ENCODE assay signal across 8 mouse cellular contexts in genomic region chr11:120311561-120311960, GRCm38 (mm10). TPM values are rescaled to one million over a fixed set of nuclear protein-coding genes. Genes with fewer than 3 reads are reported as not detected.
DNase-seq lines count a peak whose midpoint lies in the region; ATAC-seq lines count a peak whose summit lies in the region.
"Had no signal": no experiment of that assay in that cellular context is flagged by ENCODE, and none has a peak within 500 bp of the region (broad histone marks: within the 10 kb centered on the region; RNA-seq: fewer than 3 reads in every experiment).

No protein-coding gene starts in this region.

- DNase-seq in neural tube, embryonic 11.5 days (ENCODE audit: low spot score): no peak
- no peak for DNase-seq in neural tube, embryonic 10.5 days (ENCODE audit: extremely low spot score, low spot score)
- DNase-seq in forebrain, embryonic 14.5 days (ENCODE audit: low spot score): no peak
- DNase-seq in midbrain, embryonic 14.5 days: no peak
- no peak for DNase-seq in left cerebral cortex, adult 18-20 months (ENCODE audit: low spot score in 2 of 2)
- no peak for DNase-seq in ovary, postnatal 14 days (ENCODE audit: low spot score)

- H3K4me1 ChIP-seq in neural tube, embryonic 11.5 days (ENCODE audit: control insufficient read depth, insufficient read depth, low read length): peaks cover 29% of the 10 kb centered on the region
- H3K4me1 ChIP-seq in forebrain, embryonic 14.5 days (ENCODE audit: control insufficient read depth, insufficient read depth, low read length): peaks cover 27% of the 10 kb centered on the region
- peaks cover 48% of the 10 kb centered on the region for H3K4me1 ChIP-seq in limb, embryonic 13.5 days
- H3K4me1 ChIP-seq in midbrain, embryonic 14.5 days (ENCODE audit: control insufficient read depth, insufficient read depth, low read length): peaks cover 43% of the 10 kb centered on the region

- H3K9ac ChIP-seq in neural tube, embryonic 11.5 days (ENCODE audit: low read length): peak overlapping the region; percentile 78
- H3K9ac ChIP-seq in forebrain, embryonic 14.5 days (ENCODE audit: low read length): peak overlapping the region; percentile 70
- peak overlapping the region; percentile 74 for H3K9ac ChIP-seq in limb, embryonic 13.5 days
- H3K9ac ChIP-seq in midbrain, embryonic 14.5 days (replicated peaks; ENCODE audit: low read length): peak overlapping the region; percentile 60; the same call in 1 of the 2 replicates

- peak overlapping the region; percentile 37 for H3K4me3 ChIP-seq in neural tube, embryonic 11.5 days (ENCODE audit: low read depth, low read length)
- no peak overlapping the region for H3K4me3 ChIP-seq in forebrain, embryonic 14.5 days (ENCODE audit: low read depth, low read length)
- peak overlapping the region; percentile 44 for H3K4me3 ChIP-seq in limb, embryonic 13.5 days
- peak overlapping the region; percentile 38 for H3K4me3 ChIP-seq in midbrain, embryonic 14.5 days (replicated peaks; ENCODE audit: low read depth, low read length)

- H3K9me3 ChIP-seq in neural tube, embryonic 11.5 days (ENCODE audit: control insufficient read depth, low read length): no peaks in the 10 kb centered on the region
- no peaks in the 10 kb centered on the region for H3K9me3 ChIP-seq in forebrain, embryonic 14.5 days (replicated peaks; ENCODE audit: control insufficient read depth, low read length)
- no peaks in the 10 kb centered on the region for H3K9me3 ChIP-seq in limb, embryonic 13.5 days
- H3K9me3 ChIP-seq in midbrain, embryonic 14.5 days (ENCODE audit: control insufficient read depth, low read length): no peaks in the 10 kb centered on the region

- no peak for ATAC-seq in neural tube, embryonic 11.5 days (ENCODE audit: insufficient read depth, low FRiP score, low TSS enrichment)
- ATAC-seq in forebrain, embryonic 14.5 days: no peak
- no peak for ATAC-seq in limb, embryonic 13.5 days (ENCODE audit: low FRiP score, low read depth)
- ATAC-seq in midbrain, embryonic 14.5 days (ENCODE audit: low FRiP score, low TSS enrichment): no peak

- 40% methylated on average over 10 of the region's 10 CpGs for WGBS in neural tube, embryonic 11.5 days
- 55% methylated on average over 10 of the region's 10 CpGs for WGBS in forebrain, embryonic 14.5 days
- 35% methylated on average over 10 of the region's 10 CpGs for WGBS in limb, embryonic 13.5 days
- WGBS in midbrain, embryonic 14.5 days: 56% methylated on average over 10 of the region's 10 CpGs

- peaks cover 5% of the 10 kb centered on the region; the same call in 1 of the 2 replicates for H3K27me3 ChIP-seq in neural tube, embryonic 11.5 days (ENCODE audit: control insufficient read depth, insufficient read depth, low read length)
- no peaks in the 10 kb centered on the region for H3K27me3 ChIP-seq in forebrain, embryonic 14.5 days (replicated peaks; ENCODE audit: control insufficient read depth, insufficient read depth, low read length)
- H3K27me3 ChIP-seq in limb, embryonic 13.5 days: peaks cover 4% of the 10 kb centered on the region; the same call in 1 of the 2 replicates
- H3K27me3 ChIP-seq in midbrain, embryonic 14.5 days (ENCODE audit: control insufficient read depth, insufficient read depth, low read length): no peaks in the 10 kb centered on the region

- peak overlapping the region; percentile 84 for H3K4me2 ChIP-seq in neural tube, embryonic 11.5 days (ENCODE audit: low read depth)
- peak overlapping the region; percentile 83 for H3K4me2 ChIP-seq in forebrain, embryonic 14.5 days (ENCODE audit: low read length)
- peak overlapping the region; percentile 77 for H3K4me2 ChIP-seq in limb, embryonic 13.5 days (replicated peaks)
- peak overlapping the region; percentile 83 for H3K4me2 ChIP-seq in midbrain, embryonic 14.5 days (ENCODE audit: low read length)

- peak overlapping the region; percentile 91 for H3K27ac ChIP-seq in neural tube, embryonic 11.5 days (ENCODE audit: low read depth, low read length)
- H3K27ac ChIP-seq in forebrain, embryonic 14.5 days (ENCODE audit: low read depth, low read length): peak overlapping the region; percentile 84
- peak overlapping the region; percentile 81 for H3K27ac ChIP-seq in limb, embryonic 13.5 days
- peak overlapping the region; percentile 95 for H3K27ac ChIP-seq in midbrain, embryonic 14.5 days (replicated peaks; ENCODE audit: low read depth, low read length)

- no peaks in the 10 kb centered on the region for H3K36me3 ChIP-seq in neural tube, embryonic 11.5 days (ENCODE audit: control insufficient read depth, insufficient read depth, low read length)
- H3K36me3 ChIP-seq in forebrain, embryonic 14.5 days (ENCODE audit: control insufficient read depth, insufficient read depth, low read length): no peaks in the 10 kb centered on the region
- H3K36me3 ChIP-seq in limb, embryonic 13.5 days: no peaks in the 10 kb centered on the region
- H3K36me3 ChIP-seq in midbrain, embryonic 14.5 days (ENCODE audit: control insufficient read depth, insufficient read depth, low read length): no peaks in the 10 kb centered on the region

RNA-seq across cellular contexts. Expression of gene Actg1, which starts 36.8 kb away (rescaled TPM):
- 3,675 and 3,804 TPM in 2 replicates for polyA plus RNA-seq in neural tube, embryonic 11.5 days (2014; fragmentation: Nextera tagmentation; extraction: Ambion mirVana)
- 3,852 and 3,863 TPM in 2 replicates for polyA plus RNA-seq in forebrain, embryonic 14.5 days (2014; fragmentation: Nextera tagmentation; extraction: Ambion mirVana)
- polyA plus RNA-seq in limb, embryonic 13.5 days (2015; fragmentation: Nextera tagmentation; extraction: Ambion mirVana): 2,628 and 2,724 TPM in 2 replicates
- polyA plus RNA-seq in midbrain, embryonic 14.5 days (2014; fragmentation: Nextera tagmentation; extraction: Ambion mirVana): 4,502 and 4,930 TPM in 2 replicates
- total RNA-seq in left cerebral cortex, adult 18-20 months (2021): 1,000 to 10,000 TPM; 1,195 to 1,258 TPM

RNA-seq across cellular contexts. Expression of gene Fscn2, which starts 49.8 kb away (rescaled TPM):
- polyA plus RNA-seq in neural tube, embryonic 11.5 days (2014; fragmentation: Nextera tagmentation; extraction: Ambion mirVana): 0.42 and 0.81 TPM in 2 replicates
- polyA plus RNA-seq in forebrain, embryonic 14.5 days (2014; fragmentation: Nextera tagmentation; extraction: Ambion mirVana): 0.75 and 1.4 TPM in 2 replicates
- polyA plus RNA-seq in limb, embryonic 13.5 days (2015; fragmentation: Nextera tagmentation; extraction: Ambion mirVana): 0.52 and 0.61 TPM in 2 replicates
- 1.7 and 2.5 TPM in 2 replicates for polyA plus RNA-seq in midbrain, embryonic 14.5 days (2014; fragmentation: Nextera tagmentation; extraction: Ambion mirVana)
- not detected for total RNA-seq in left cerebral cortex, adult 18-20 months (2021)
- polyA plus RNA-seq: small intestine, adult 2 months had no signal
